Mouse (Mus musculus): ENCODE measurements around the gene Ncl. TPM values are rescaled to one million over a fixed set of nuclear protein-coding genes. Genes with fewer than 3 reads are reported as not detected.

Ncl gene
- total RNA-seq, 2 experiments from 2014 or later = 146 to 149 TPM

DNA sequence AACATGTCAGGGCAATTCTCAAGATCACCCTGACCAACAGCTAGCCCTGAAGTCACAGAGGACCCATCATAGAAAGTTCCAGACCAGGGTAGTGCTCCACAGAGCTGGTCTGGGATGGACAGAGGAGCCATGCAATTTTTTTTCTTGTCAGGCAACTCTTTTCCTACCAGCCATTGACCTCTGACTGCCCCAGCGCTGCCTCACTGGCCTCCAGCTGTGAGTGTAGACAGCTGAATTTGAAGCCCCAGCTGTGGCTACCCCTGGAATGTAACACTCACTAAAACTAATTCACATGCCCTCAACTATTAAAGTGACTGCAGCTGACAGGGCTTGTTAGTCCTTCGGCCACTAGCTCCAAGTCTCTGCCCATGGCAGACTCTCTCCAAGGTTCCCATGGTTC is 59.1 kb downstream of the Ncl start:
- intact Hi-C loops (cut with DNase I) = no loop called here
- DNase-seq (ENCODE audit: low spot score in 2 of 2) = no peak

Small RNAs within 50 kb of the gene (microRNA-seq; reads per million reads assigned to microRNA genes)
- 94.6 to 106 reads per million in 2 experiments for gene mmu-mir-3535

Other genes starting within 250 kb of the Ncl start
- gene Htr2b, start 247.4 kb downstream of the Ncl start, total RNA-seq (2021) = under 1 TPM; 0.22 to 0.25 TPM
- gene Gm21972, start 225.8 kb downstream of the Ncl start, total RNA-seq (2021) = 1 to 10 TPM; 2.0 to 4.1 TPM
- 10 to 100 TPM; 37.6 to 40.2 TPM for gene Armc9, start 204.6 kb downstream of the Ncl start, total RNA-seq (2021)
- 1 to 10 TPM; 1.3 to 2.1 TPM for gene B3gnt7, start 56.6 kb downstream of the Ncl start, total RNA-seq (2021)
- gene Nmur1, start 66.8 kb upstream of the Ncl start, total RNA-seq (2021) = under 1 TPM; 0.25 to 0.53 TPM
- not detected for gene Tex44, start 66.9 kb upstream of the Ncl start, total RNA-seq (2021)
- 100 to 1,000 TPM; 336 to 423 TPM for gene Ptma, start 167.3 kb upstream of the Ncl start, total RNA-seq (2021)
- gene Pde6d, start 223.2 kb upstream of the Ncl start, total RNA-seq (2021) = 10 to 100 TPM; 60.5 to 63.2 TPM
- gene Cops7b, start 223.5 kb upstream of the Ncl start, total RNA-seq (2021) = 10 to 100 TPM; 24.8 to 28.7 TPM

Data from left cerebral cortex, postnatal 14 days (tissue).